Mouse (Mus musculus): Measurements from ENCODE around the gene Nrg4. TPM values are rescaled to one million over a fixed set of nuclear protein-coding genes. Genes with fewer than 3 reads are reported as not detected.

Gene Nrg4
- 0.81 and 1.5 TPM in 2 replicates for total RNA-seq (2012; rRNA removed)
- 1.2 and 1.6 TPM in 2 replicates for total RNA-seq (2014; rRNA removed)
- 1.7 and 1.8 TPM in 2 replicates for polyA plus RNA-seq (2012; ENCODE audit: insufficient read length, low read depth)

GRCm38 (mm10) chr9:55326515-55327233 is at the start of gene Nrg4, which contains the start of gene Tmem266:
Gene Nrg4, minus strand, starts transcription at chr9:55326844.
Gene Tmem266, plus strand, starts transcription at chr9:55326913.
- Histone ChIP-seq H3K27ac (ENCODE audit: insufficient read depth, low read depth) (no peak within 1 kb of the TSS), H3K4me3 (replicated peaks in 1 of 3; ENCODE audit: low read depth in 2 of 3, low read length in 2 of 3, poor library complexity in 1 of 3) (peak within 1 kb of the TSS; percentile 18 to 61 (median 55)), H3K36me3 (replicated peaks in 1 of 2; ENCODE audit: control insufficient read depth in 1 of 2, insufficient read depth in 1 of 2, low read length in 1 of 2) (no peaks in the 10 kb centered on the region), H3K4me1 (ENCODE audit: control insufficient read depth in 1 of 2, insufficient read depth in 2 of 2) (peaks cover 6 to 35% of the 10 kb centered on the region in 2 experiments), H3K27me3 (replicated peaks) (peaks cover 75% of the 10 kb centered on the region), H3K79me2 (replicated peaks; ENCODE audit: control insufficient read depth, extremely low read depth, insufficient read depth, poor library complexity, severe bottlenecking) (no peaks in the 10 kb centered on the region), H3K9me3 (replicated peaks; ENCODE audit: low read length) (no peaks in the 10 kb centered on the region), H3K4me2 (ENCODE audit: insufficient read depth, low read depth, poor library complexity, severe bottlenecking) (peak within 1 kb of the TSS; percentile 94), H3K9ac (ENCODE audit: insufficient read depth, low read depth) (no peak within 1 kb of the TSS)
- TF ChIP-seq POLR2A (IDR thresholded peaks at IDR 0.05; ENCODE audit: low read depth, low read length) (0 out of 2 replicates have a peak, but pooled peaks have one; percentile 18), KAT2A (IDR thresholded peaks at IDR 0.05; ENCODE audit: insufficient replicate concordance, low read length) (no peak), MAFK (IDR thresholded peaks at IDR 0.05; ENCODE audit: insufficient replicate concordance, low read length) (no peak), MXI1 (IDR thresholded peaks at IDR 0.05; ENCODE audit: low read depth, low read length) (no peak), MYC (IDR thresholded peaks at IDR 0.05; ENCODE audit: low read depth, low read length) (no peak), CTCF (conservative IDR thresholded peaks at IDR 0.05 in 1 of 2, IDR thresholded peaks at IDR 0.05 in 1 of 2; ENCODE audit: low read depth in 2 of 2, low read length in 2 of 2) (no peak), CHD2 (IDR thresholded peaks at IDR 0.05; ENCODE audit: low read length) (no peak), MAX (IDR thresholded peaks at IDR 0.05; ENCODE audit: low read length) (no peak), UBTF (IDR thresholded peaks at IDR 0.05; ENCODE audit: low read depth, low read length) (peak; percentile 97), NRF1 (IDR thresholded peaks at IDR 0.05; ENCODE audit: low read depth, low read length) (peak; percentile 83)
- dilution Hi-C loops (cut with MboI; ENCODE audit: extremely low pct_ligation_motif_present, extremely low pct_unique_long_range_greater_than_20kb, low sequenced_read_pairs), result no loop called here
- in situ Hi-C loops (cut with MboI; ENCODE audit: low pct_ligation_motif_present, low pct_unique_long_range_greater_than_20kb, low sequenced_read_pairs), result loop anchor here (5.0 kb wide), 1 partner anchor 66 kb away; no protein-coding TSS in a partner anchor
- DNase-seq (ENCODE audit: extremely low read depth), result peak; percentile 74

- no peaks in the 10 kb centered on the region for H3K36me3 ChIP-seq (replicated peaks in 1 of 2; ENCODE audit: control insufficient read depth in 1 of 2, insufficient read depth in 1 of 2, low read length in 1 of 2)
- H3K4me1 ChIP-seq (ENCODE audit: control insufficient read depth in 1 of 2, insufficient read depth in 2 of 2), result peaks cover 0 to under 1% of the 10 kb centered on the region in 2 experiments; a peak in 1 of 4 replicates
- no peak for DNase-seq (ENCODE audit: extremely low read depth)
- H3K27me3 ChIP-seq (replicated peaks), result peaks cover 18% of the 10 kb centered on the region
- H3K79me2 ChIP-seq (replicated peaks; ENCODE audit: control insufficient read depth, extremely low read depth, insufficient read depth, poor library complexity, severe bottlenecking), result no peaks in the 10 kb centered on the region
- in situ Hi-C loops (cut with MboI; ENCODE audit: low pct_ligation_motif_present, low pct_unique_long_range_greater_than_20kb, low sequenced_read_pairs), result no loop called here
- no peak overlapping the region for H3K27ac ChIP-seq (ENCODE audit: insufficient read depth, low read depth)
- TF ChIP-seq NRF1 (IDR thresholded peaks at IDR 0.05; ENCODE audit: low read depth, low read length) (no peak), CHD1 (IDR thresholded peaks at IDR 0.05; ENCODE audit: low read depth, low read length) (no peak), CHD2 (IDR thresholded peaks at IDR 0.05; ENCODE audit: low read length) (no peak), GABPA (IDR thresholded peaks at IDR 0.05; ENCODE audit: insufficient replicate concordance, low read depth, low read length) (no peak), HCFC1 (IDR thresholded peaks at IDR 0.05; ENCODE audit: low read depth, low read length) (no peak), CTCF (conservative IDR thresholded peaks at IDR 0.05 in 1 of 2, IDR thresholded peaks at IDR 0.05 in 1 of 2; ENCODE audit: low read depth in 2 of 2, low read length in 2 of 2) (no peak), NELFE (IDR thresholded peaks at IDR 0.05; ENCODE audit: low read depth, low read length) (no peak), JUN (IDR thresholded peaks at IDR 0.05; ENCODE audit: insufficient read depth, low read depth, low read length) (no peak), POLR2A (IDR thresholded peaks at IDR 0.05; ENCODE audit: low read depth, low read length) (no peak), ZC3H11A (IDR thresholded peaks at IDR 0.05; ENCODE audit: low read depth, low read length) (no peak), MAZ (IDR thresholded peaks at IDR 0.05; ENCODE audit: low read depth, low read length) (no peak), JUND (conservative IDR thresholded peaks at IDR 0.05; ENCODE audit: low read depth, low read length) (no peak)
- no peak overlapping the region for H3K4me2 ChIP-seq (ENCODE audit: insufficient read depth, low read depth, poor library complexity, severe bottlenecking)
- dilution Hi-C loops (cut with MboI; ENCODE audit: extremely low pct_ligation_motif_present, extremely low pct_unique_long_range_greater_than_20kb, low sequenced_read_pairs), result no loop called here
- no peak overlapping the region for H3K9ac ChIP-seq (ENCODE audit: insufficient read depth, low read depth)
- H3K4me3 ChIP-seq (replicated peaks in 1 of 3; ENCODE audit: low read depth in 2 of 3, low read length in 2 of 3, poor library complexity in 1 of 3), result no peak overlapping the region
- peaks cover 13% of the 10 kb centered on the region for H3K9me3 ChIP-seq (replicated peaks; ENCODE audit: low read length)
Observed at GRCm38 (mm10) chr9:55371908-55372307, 45.3 kb upstream of the Nrg4 start.
